Mouse (Mus musculus): ENCODE measurements around the gene Stxbp3.

The Stxbp3 gene

DNA sequence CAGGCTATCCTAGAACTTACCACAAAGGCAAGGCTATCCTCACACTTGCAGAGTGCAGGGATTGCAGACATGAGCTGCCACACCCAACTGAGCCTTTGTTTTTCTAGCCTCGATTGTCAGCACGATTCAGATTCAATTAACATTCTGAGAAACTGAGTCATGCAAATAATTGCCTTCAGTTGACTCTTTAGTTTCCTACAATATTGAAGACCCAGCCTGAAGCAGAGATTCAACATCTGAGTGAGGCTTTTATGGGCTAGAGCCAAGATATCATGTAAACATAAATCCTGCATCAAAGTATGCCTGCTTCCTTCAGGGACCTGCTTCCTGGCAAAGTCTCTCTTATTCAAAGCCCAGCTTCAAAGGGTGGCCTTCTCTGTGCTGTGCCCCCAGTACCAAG, 76.6 kb downstream of the Stxbp3 start:
- DNase-seq (ENCODE audit: low spot score in 2 of 2): no peak

GRCm38 (mm10) chr3:108762597-108763111, 77.7 kb downstream of the Stxbp3 start:
- DNase-seq (ENCODE audit: low spot score in 2 of 2): peak; percentile 24 to 27

GRCm38 (mm10) chr3:108759566-108760420, 80.5 kb downstream of the Stxbp3 start:
- DNase-seq (ENCODE audit: low spot score in 2 of 2): no peak

- no peak for DNase-seq (ENCODE audit: low spot score in 2 of 2)
These were observed 82.8 kb downstream of the Stxbp3 start for GRCm38 (mm10) chr3:108757570-108757969.

- DNase-seq (ENCODE audit: low spot score in 2 of 2): no peak
These were observed 84.2 kb downstream of the Stxbp3 start for GRCm38 (mm10) chr3:108756131-108756530.

DNA sequence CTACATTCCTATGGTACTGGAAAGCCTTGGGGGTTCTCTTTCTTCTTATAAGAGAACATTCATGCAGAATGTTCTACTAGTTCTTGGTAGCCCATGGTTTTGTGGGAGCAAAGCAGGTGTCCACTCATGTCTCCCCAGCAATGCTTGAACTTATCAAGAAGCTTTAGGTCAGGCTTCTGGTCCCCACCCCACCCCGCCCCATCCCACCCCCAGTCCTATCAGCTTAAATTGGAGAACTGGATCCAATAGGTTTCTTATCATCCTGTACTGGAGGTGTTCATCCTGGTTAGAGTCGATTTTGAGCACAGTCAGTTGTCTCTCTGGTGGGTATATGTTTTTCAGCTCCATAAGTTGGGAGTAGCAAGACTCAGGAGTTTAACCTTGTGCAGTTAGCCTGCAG, 84.8 kb downstream of the Stxbp3 start:
- DNase-seq (ENCODE audit: low spot score in 2 of 2): no peak

DNA sequence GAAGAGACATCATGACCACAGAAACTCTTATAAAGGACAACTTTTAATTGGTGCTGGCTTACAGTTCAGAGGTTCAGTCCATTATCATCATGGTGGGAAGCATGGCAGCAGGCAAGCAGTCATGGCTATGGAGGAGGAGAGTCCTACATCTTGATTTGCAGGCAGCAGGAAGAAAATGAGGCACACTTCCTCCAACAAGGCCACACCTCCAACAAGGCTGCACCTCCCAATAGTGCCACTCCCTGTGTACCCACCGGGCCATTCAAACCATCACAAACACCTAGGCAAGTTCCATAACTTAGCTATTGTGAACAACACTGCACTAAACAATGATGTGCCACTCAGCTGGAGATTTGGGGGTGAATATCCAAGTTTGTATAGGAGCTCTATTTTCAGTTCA, 85.8 kb downstream of the Stxbp3 start:
- no peak for DNase-seq (ENCODE audit: low spot score in 2 of 2)

DNA sequence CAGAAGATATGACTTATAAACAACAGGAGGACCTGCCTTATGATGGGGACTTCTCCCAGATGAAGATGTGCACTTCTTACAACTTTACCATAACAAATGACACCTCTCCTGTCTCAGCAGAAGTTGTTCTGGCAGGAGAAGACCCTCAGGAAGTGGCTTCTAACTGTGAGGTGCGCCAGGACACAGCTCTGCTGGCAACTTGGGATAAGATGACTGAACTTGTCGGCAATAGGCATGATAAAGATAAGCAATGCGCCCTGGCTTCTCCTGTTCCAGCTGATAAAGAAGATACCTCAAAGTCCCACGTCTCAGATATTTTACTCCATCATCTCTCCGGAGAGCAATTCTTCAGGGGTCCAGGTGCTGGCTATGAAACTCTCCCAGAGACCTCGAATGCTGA, 88.6 kb downstream of the Stxbp3 start:
- DNase-seq (ENCODE audit: low spot score in 2 of 2): no peak

DNA sequence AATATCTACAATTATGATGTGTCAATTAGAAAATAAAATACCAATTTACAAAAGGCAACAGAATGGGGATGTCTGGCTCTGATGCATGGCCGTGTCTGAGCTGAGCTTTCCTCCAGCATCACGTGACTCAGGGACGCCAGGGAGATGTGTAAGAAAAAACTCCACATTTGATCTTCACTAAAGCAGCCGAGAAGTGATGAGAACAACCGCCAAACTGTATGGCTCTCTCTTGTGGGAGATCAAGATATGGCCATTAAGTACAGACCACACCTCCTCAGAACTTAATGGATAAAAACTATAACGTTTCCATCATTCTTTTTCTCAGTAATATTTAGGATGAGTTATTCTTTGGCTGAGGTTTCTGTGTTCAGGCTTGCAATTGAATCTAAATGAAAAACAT, 89.3 kb downstream of the Stxbp3 start:
- no peak for DNase-seq (ENCODE audit: low spot score in 2 of 2)

DNA sequence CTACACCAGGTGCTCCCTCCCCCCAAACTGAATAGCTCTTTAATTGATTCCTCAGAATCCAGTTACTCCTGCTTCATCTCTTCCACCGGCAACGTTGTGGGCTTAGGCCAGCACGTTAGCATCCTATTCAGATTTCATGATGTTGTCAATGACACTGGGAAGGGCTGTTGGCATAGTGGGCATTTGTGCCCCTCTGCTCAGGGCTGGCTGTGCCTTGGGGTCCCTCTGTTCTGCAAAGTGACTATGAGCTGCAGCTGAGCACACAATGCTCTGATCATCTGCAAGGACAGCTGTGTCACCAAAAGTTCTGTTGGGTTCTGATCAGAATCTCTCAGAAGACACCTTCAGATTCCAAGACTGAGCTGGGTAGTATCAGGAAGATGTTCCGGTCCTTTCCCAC, 96.3 kb downstream of the Stxbp3 start:
- DNase-seq (ENCODE audit: low spot score in 2 of 2): no peak
